Mouse (Mus musculus): ENCODE results near the gene Foxi1.
"Not testable (repeated sequence)": the region's sequence is repeated elsewhere in the genome, so short reads cannot be mapped to it uniquely, and the experiment has no call there.

Foxi1 gene

GRCm38 (mm10) chr11:34207989-34208388 lies at the start of gene Foxi1:
TSS of gene Foxi1 (minus strand) at chr11:34208089.
- no peak for DNase-seq (ENCODE audit: low read depth, low spot score)

- DNase-seq (ENCODE audit: low read depth, low spot score): no peak
These were observed 35.1 kb upstream of the Foxi1 start for GRCm38 (mm10) chr11:34242979-34243378.

- DNase-seq (ENCODE audit: low read depth, low spot score): no peak
These were observed 32.4 kb upstream of the Foxi1 start for GRCm38 (mm10) chr11:34240252-34240651.

GRCm38 (mm10) chr11:34239691-34240090 lies 31.8 kb upstream of the Foxi1 start:
- DNase-seq (ENCODE audit: low read depth, low spot score): no peak

- no peak for DNase-seq (ENCODE audit: low read depth, low spot score)
These were observed 29.0 kb upstream of the Foxi1 start for GRCm38 (mm10) chr11:34236885-34237284.

GRCm38 (mm10) chr11:34236091-34236759 lies 28.3 kb upstream of the Foxi1 start:
- no peak for DNase-seq (ENCODE audit: low read depth, low spot score)

GRCm38 (mm10) chr11:34228758-34229364 lies 21.0 kb upstream of the Foxi1 start:
- DNase-seq (ENCODE audit: low read depth, low spot score): peak; percentile 11

- DNase-seq (ENCODE audit: low read depth, low spot score): no peak
These were observed 19.3 kb upstream of the Foxi1 start for GRCm38 (mm10) chr11:34227180-34227579.

GRCm38 (mm10) chr11:34220596-34220995 lies 12.7 kb upstream of the Foxi1 start:
- not testable (repeated sequence) for DNase-seq (ENCODE audit: low read depth, low spot score)

- DNase-seq (ENCODE audit: low read depth, low spot score): peak; percentile 16
These were observed 5.0 kb upstream of the Foxi1 start for GRCm38 (mm10) chr11:34212853-34213252.

- no peak for DNase-seq (ENCODE audit: low read depth, low spot score)
These were observed 5.1 kb downstream of the Foxi1 start for GRCm38 (mm10) chr11:34202769-34203168.

- no peak for DNase-seq (ENCODE audit: low read depth, low spot score)
These were observed 12.7 kb downstream of the Foxi1 start for GRCm38 (mm10) chr11:34195142-34195541.

- no peak for DNase-seq (ENCODE audit: low read depth, low spot score)
These were observed 13.5 kb downstream of the Foxi1 start for GRCm38 (mm10) chr11:34194158-34194941.

- no peak for DNase-seq (ENCODE audit: low read depth, low spot score)
These were observed 14.2 kb downstream of the Foxi1 start for GRCm38 (mm10) chr11:34193658-34194057.

- no peak for DNase-seq (ENCODE audit: low read depth, low spot score)
These were observed 23.6 kb downstream of the Foxi1 start for GRCm38 (mm10) chr11:34184266-34184665.

GRCm38 (mm10) chr11:34181214-34182117 lies 26.4 kb downstream of the Foxi1 start:
- DNase-seq (ENCODE audit: low read depth, low spot score): no peak

GRCm38 (mm10) chr11:34178752-34179151 lies 29.1 kb downstream of the Foxi1 start:
- no peak for DNase-seq (ENCODE audit: low read depth, low spot score)

GRCm38 (mm10) chr11:34176371-34176770 lies 31.5 kb downstream of the Foxi1 start:
- DNase-seq (ENCODE audit: low read depth, low spot score): no peak

GRCm38 (mm10) chr11:34171221-34171620 lies 36.7 kb downstream of the Foxi1 start:
- no peak for DNase-seq (ENCODE audit: low read depth, low spot score)

GRCm38 (mm10) chr11:34169464-34169894 lies 38.4 kb downstream of the Foxi1 start:
- DNase-seq (ENCODE audit: low read depth, low spot score): no peak

- no peak for DNase-seq (ENCODE audit: low read depth, low spot score)
These were observed 41.5 kb downstream of the Foxi1 start for GRCm38 (mm10) chr11:34166392-34166791.
